22 mouse cellular contexts compared by ENCODE assay signal in genomic region chr19:40548386-40548785, GRCm38 (mm10). TPM values are rescaled to one million over a fixed set of nuclear protein-coding genes. Genes with fewer than 3 reads are reported as not detected.
DNase-seq lines count a peak whose midpoint lies in the region; ATAC-seq and TF ChIP-seq lines count a peak whose summit lies in the region.
"Had no signal": no experiment of that assay in that cellular context is flagged by ENCODE, and none has a peak within 500 bp of the region (broad histone marks: within the 10 kb centered on the region; RNA-seq: fewer than 3 reads in every experiment).

No protein-coding gene starts in this region.

- no peak for ATAC-seq in heart, embryonic 13.5 days (ENCODE audit: extremely low read depth, insufficient number of reproducible peaks, low FRiP score, low TSS enrichment)
- ATAC-seq in kidney, embryonic 16.5 days (ENCODE audit: low FRiP score, low TSS enrichment), result no peak
- peak; percentile 10 for ATAC-seq in Patski
- no peak for ATAC-seq in stomach, embryonic 16.5 days (ENCODE audit: insufficient read depth, low FRiP score)
- ATAC-seq: forebrain, embryonic 16.5 days; hindbrain, postnatal 0 days had no signal

- no peak overlapping the region for H3K4me3 ChIP-seq in heart, embryonic 13.5 days
- H3K4me3 ChIP-seq in kidney, embryonic 16.5 days (ENCODE audit: low read length), result no peak overlapping the region
- H3K4me3 ChIP-seq in kidney, adult 2 months (ENCODE audit: insufficient read depth, low read depth, low read length), result no peak overlapping the region
- no peak overlapping the region for H3K4me3 ChIP-seq in stomach, embryonic 16.5 days (replicated peaks; ENCODE audit: low read length)
- H3K4me3 ChIP-seq: forebrain, embryonic 10.5 days; hindbrain, embryonic 10.5 days; left cerebral cortex, adult 2 months had no signal

- no peaks in the 10 kb centered on the region for H3K27me3 ChIP-seq in heart, embryonic 13.5 days (replicated peaks)
- H3K27me3 ChIP-seq in kidney, embryonic 16.5 days (ENCODE audit: insufficient read depth, low read length), result no peaks in the 10 kb centered on the region
- no peaks in the 10 kb centered on the region for H3K27me3 ChIP-seq in kidney, adult 2 months (replicated peaks; ENCODE audit: control insufficient read depth, insufficient read depth, low read length)
- H3K27me3 ChIP-seq in Patski, result no peaks in the 10 kb centered on the region
- no peaks in the 10 kb centered on the region for H3K27me3 ChIP-seq in stomach, embryonic 16.5 days (ENCODE audit: control insufficient read depth, insufficient read depth, low read length)

- peak overlapping the region; percentile 40; the same call in 1 of the 2 replicates for H3K27ac ChIP-seq in heart, embryonic 13.5 days (replicated peaks)
- H3K27ac ChIP-seq in kidney, embryonic 16.5 days (ENCODE audit: low read length), result peak overlapping the region; percentile 47; the same call in 1 of the 2 replicates
- no peak overlapping the region for H3K27ac ChIP-seq in kidney, adult 2 months (ENCODE audit: insufficient read depth, low read depth, low read length)
- peak overlapping the region; percentile 87 for H3K27ac ChIP-seq in stomach, embryonic 16.5 days (ENCODE audit: low read length)
- H3K27ac ChIP-seq: forebrain, embryonic 10.5 days; hindbrain, embryonic 10.5 days; hindbrain, postnatal 0 days; left cerebral cortex, adult 2 months; liver, embryonic 14.5 days had no signal

- H3K4me2 ChIP-seq in heart, embryonic 13.5 days, result no peak overlapping the region
- H3K4me2 ChIP-seq in kidney, embryonic 16.5 days (replicated peaks; ENCODE audit: low read depth, low read length), result no peak overlapping the region
- H3K4me2 ChIP-seq in stomach, embryonic 16.5 days (ENCODE audit: low read depth, low read length), result no peak overlapping the region

- DNase-seq in heart, adult 11 months, result no peak
- no peak for DNase-seq in kidney, adult 2 months
- DNase-seq in Patski (ENCODE audit: low read depth, low spot score), result peak; percentile 33
- DNase-seq in urinary bladder, adult 2 months (ENCODE audit: low spot score), result no peak
- DNase-seq: adrenal gland, postnatal 25 days; cerebellum, adult 8-10 months; cerebellum, postnatal 36 days; gastrocnemius, postnatal 10 days; kidney, adult 9 months; kidney, postnatal 36 days; layer of hippocampus, adult 9-11 months; lung, postnatal 4 days; thymus, postnatal 25 days had no signal

- TF ChIP-seq POLR2A in kidney, adult 2 months (IDR thresholded peaks at IDR 0.05; ENCODE audit: low read depth, low read length), result no peak

- no peak for TF ChIP-seq CTCF in kidney, adult 2 months (conservative IDR thresholded peaks at IDR 0.05; ENCODE audit: insufficient read depth, insufficient read length, low read depth, low read length)
- no peak for TF ChIP-seq CTCF in Patski (IDR thresholded peaks at IDR 0.05)

- in situ Hi-C loops in Patski (cut with MboI; ENCODE audit: low pct_unique_long_range_greater_than_20kb), result no loop called here

- no peak overlapping the region for H3K9ac ChIP-seq in heart, embryonic 13.5 days
- H3K9ac ChIP-seq in kidney, embryonic 16.5 days (replicated peaks; ENCODE audit: low read length), result no peak overlapping the region
- H3K9ac ChIP-seq in stomach, embryonic 16.5 days (ENCODE audit: low read length), result no peak overlapping the region
- H3K9ac ChIP-seq: liver, embryonic 14.5 days had no signal

- CTCF ChIA-PET in Patski (lab: Charles Lee), result interaction anchor here (0.6 to 9.0 kb wide), 5 partner anchors 10 to 205 kb away, joined by 3 to 66 read pairs (median 7); no protein-coding TSS in a partner anchor

- H3K4me1 ChIP-seq in heart, embryonic 13.5 days, result peaks cover 17% of the 10 kb centered on the region
- H3K4me1 ChIP-seq in kidney, embryonic 16.5 days (ENCODE audit: insufficient read depth, low read length), result peaks cover 19% of the 10 kb centered on the region
- H3K4me1 ChIP-seq in kidney, adult 2 months (ENCODE audit: control insufficient read depth, insufficient read depth, low read length), result no peaks in the 10 kb centered on the region
- peaks cover 3% of the 10 kb centered on the region; the same call in 1 of the 2 replicates for H3K4me1 ChIP-seq in stomach, embryonic 16.5 days (ENCODE audit: control insufficient read depth, insufficient read depth, low read length)

- H3K9me3 ChIP-seq in heart, embryonic 13.5 days, result no peaks in the 10 kb centered on the region
- no peaks in the 10 kb centered on the region for H3K9me3 ChIP-seq in kidney, embryonic 16.5 days (ENCODE audit: low read length)
- H3K9me3 ChIP-seq in stomach, embryonic 16.5 days (replicated peaks; ENCODE audit: control insufficient read depth, low read length), result no peaks in the 10 kb centered on the region
- H3K9me3 ChIP-seq: forebrain, embryonic 10.5 days; hindbrain, embryonic 10.5 days had no signal

- POLR2A ChIA-PET in Patski (lab: Charles Lee), result no interaction called here

- peaks cover 35% of the 10 kb centered on the region for H3K36me3 ChIP-seq in heart, embryonic 13.5 days
- H3K36me3 ChIP-seq in kidney, embryonic 16.5 days (ENCODE audit: insufficient read depth, low read length), result peaks cover 15% of the 10 kb centered on the region; the same call in 1 of the 2 replicates
- no peaks in the 10 kb centered on the region for H3K36me3 ChIP-seq in kidney, adult 2 months (ENCODE audit: control insufficient read depth, insufficient read depth, low read length)
- H3K36me3 ChIP-seq in stomach, embryonic 16.5 days (ENCODE audit: control insufficient read depth, insufficient read depth, low read length), result peaks cover 12% of the 10 kb centered on the region; the same call in 1 of the 2 replicates

- 90% methylated on average over 6 of the region's 6 CpGs for WGBS in heart, embryonic 13.5 days
- 65% methylated on average over 6 of the region's 6 CpGs for WGBS in kidney, embryonic 16.5 days
- 73% methylated on average over 6 of the region's 6 CpGs for WGBS in kidney, adult 2 months
- 85% methylated on average over 6 of the region's 6 CpGs for WGBS in stomach, embryonic 16.5 days

RNA-seq across cellular contexts. Expression of gene Sorbs1, which starts 34.8 kb away (rescaled TPM):
- 65.4 and 74.3 TPM in 2 replicates for polyA plus RNA-seq in heart, embryonic 13.5 days (2015; fragmentation: Nextera tagmentation; extraction: Ambion mirVana)
- polyA plus RNA-seq in kidney, embryonic 16.5 days (2015; fragmentation: Nextera tagmentation; extraction: Ambion mirVana), result 60.1 and 63.1 TPM in 2 replicates
- 43.5 and 52.5 TPM in 2 replicates for polyA plus RNA-seq in kidney, adult 2 months (2012; rRNA removed)
- 68.9 TPM for polyA plus RNA-seq in Patski (2021)
- 106 and 114 TPM in 2 replicates for polyA plus RNA-seq in stomach, embryonic 16.5 days (2015; fragmentation: Nextera tagmentation; extraction: Ambion mirVana)
- 313 and 368 TPM in 2 replicates for polyA plus RNA-seq in urinary bladder, adult 2 months (2012; rRNA removed)

RNA-seq across cellular contexts. Expression of gene Aldh18a1, which starts 39.9 kb away (rescaled TPM):
- polyA plus RNA-seq in heart, embryonic 13.5 days (2015; fragmentation: Nextera tagmentation; extraction: Ambion mirVana), result 40.7 and 42.0 TPM in 2 replicates
- polyA plus RNA-seq in kidney, embryonic 16.5 days (2015; fragmentation: Nextera tagmentation; extraction: Ambion mirVana), result 58.9 and 60.4 TPM in 2 replicates
- 3.5 and 4.1 TPM in 2 replicates for polyA plus RNA-seq in kidney, adult 2 months (2012; rRNA removed)
- polyA plus RNA-seq in Patski (2021), result 73.9 TPM
- 109 and 110 TPM in 2 replicates for polyA plus RNA-seq in stomach, embryonic 16.5 days (2015; fragmentation: Nextera tagmentation; extraction: Ambion mirVana)
- polyA plus RNA-seq in urinary bladder, adult 2 months (2012; rRNA removed), result 103 and 115 TPM in 2 replicates
